Mouse (Mus musculus): ENCODE measurements around the gene Map7.

Gene Map7

GRCm38 (mm10) chr10:20185264-20185663 is 37.0 kb downstream of the Map7 start:
- no peak for DNase-seq (ENCODE audit: low spot score in 2 of 2)

DNA sequence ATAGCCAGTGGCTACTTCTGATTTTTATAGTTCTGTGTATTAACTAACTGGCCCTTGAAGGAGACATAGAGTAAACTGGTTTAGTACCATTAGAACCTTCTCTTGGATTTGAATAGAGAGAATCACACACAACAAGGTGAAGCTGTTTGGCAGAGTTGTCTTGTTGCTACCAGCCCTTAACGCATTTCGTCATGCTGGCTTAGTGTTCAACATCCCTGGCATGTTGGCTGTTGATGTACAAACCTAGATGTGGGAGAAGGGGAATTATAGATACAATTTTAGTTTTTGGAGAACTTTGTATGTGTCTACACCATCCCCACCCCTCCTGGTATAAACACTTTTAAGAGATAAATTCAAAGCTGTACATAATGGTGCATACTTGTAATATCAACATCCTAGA is 37.5 kb downstream of the Map7 start:
- no peak for DNase-seq (ENCODE audit: low spot score in 2 of 2)

DNA sequence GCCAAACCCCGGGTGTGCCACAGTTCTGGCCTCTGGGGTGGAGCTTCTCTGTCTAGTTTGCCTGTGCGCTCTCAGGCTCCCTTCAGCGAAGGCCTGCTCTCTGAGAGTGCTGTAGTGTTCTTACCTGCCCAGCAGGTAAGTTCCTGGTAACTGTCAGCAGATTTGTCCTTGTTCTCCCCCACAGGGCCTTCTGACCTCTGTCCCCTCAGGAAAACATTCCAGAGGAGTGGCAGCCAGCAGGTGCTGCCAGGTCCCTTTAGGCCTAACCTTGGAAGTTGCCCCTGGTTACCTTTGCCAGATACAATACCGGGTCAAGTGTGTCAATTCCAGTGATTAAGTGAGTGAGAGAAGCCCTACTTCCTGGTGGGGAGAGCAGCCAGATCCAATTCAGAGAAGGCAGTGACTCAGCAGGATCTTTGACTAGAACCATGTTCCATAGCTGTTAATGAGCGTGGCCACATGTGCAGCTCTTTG is 38.6 kb downstream of the Map7 start:
- DNase-seq (ENCODE audit: low spot score in 2 of 2), result no peak

GRCm38 (mm10) chr10:20190139-20190747 is 42.0 kb downstream of the Map7 start:
- DNase-seq (ENCODE audit: low spot score in 2 of 2), result no peak

DNA sequence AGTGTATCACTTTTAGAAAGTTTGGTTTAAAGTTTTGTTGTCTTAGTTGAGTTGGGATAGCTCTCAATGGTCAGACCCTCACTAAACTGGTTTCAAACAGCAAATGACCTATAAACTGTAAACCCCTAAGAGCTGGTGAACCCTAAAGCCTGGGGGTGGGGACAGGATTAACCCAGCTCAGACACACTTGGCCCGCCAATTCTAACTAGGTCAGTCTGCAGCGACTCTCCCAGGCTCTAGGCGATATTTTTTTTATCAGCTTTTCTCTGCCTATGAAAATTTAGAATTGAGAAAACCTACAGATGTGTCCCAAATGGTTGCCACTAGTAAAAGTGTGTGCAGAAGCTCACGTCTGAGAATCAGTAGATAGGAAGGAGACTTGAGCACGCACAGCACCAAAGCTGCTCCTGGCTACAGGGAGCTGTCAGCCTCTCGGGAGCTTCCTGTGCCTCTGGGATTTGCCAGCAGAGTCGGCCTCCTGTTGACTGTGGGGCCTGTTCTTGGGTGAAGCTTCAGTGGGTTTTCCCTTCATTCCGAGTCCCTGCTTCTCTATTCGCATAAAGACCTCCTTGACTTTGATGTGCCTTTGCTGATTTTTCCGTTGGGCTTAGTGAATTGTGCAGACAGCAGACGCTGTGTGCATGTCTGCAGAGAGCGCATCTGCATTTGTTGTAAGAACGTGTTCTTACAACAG is 46.7 kb downstream of the Map7 start:
- DNase-seq (ENCODE audit: low spot score in 2 of 2), result no peak

GRCm38 (mm10) chr10:20197039-20197438 is 48.8 kb downstream of the Map7 start:
- no peak for DNase-seq (ENCODE audit: low spot score in 2 of 2)

GRCm38 (mm10) chr10:20198968-20199737 is 50.9 kb downstream of the Map7 start:
- no peak for DNase-seq (ENCODE audit: low spot score in 2 of 2)

- no peak for DNase-seq (ENCODE audit: low spot score in 2 of 2)
Measured at GRCm38 (mm10) chr10:20201236-20201635, 53.0 kb downstream of the Map7 start.

GRCm38 (mm10) chr10:20202171-20202570 is 53.9 kb downstream of the Map7 start:
- no peak for DNase-seq (ENCODE audit: low spot score in 2 of 2)

DNA sequence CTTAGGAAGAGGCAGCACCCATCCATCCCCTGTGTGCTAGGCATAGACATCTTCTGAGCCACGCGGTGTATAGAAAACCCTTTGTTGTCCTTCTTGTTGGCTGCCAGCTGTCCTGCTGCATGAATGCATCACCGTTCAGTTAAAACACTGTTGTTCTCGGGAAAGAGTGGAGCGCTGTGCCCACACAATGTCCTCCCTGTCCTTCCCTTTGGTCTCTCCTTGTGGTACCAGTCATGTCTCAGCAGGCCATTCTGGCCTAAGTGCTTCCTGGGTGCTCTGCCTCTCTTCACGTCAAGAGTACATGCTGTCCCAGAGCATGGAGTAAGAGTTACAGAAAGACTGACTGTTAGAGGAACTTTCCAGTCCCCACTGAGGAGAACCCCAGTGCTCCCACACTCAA is 54.5 kb downstream of the Map7 start:
- no peak for DNase-seq (ENCODE audit: low spot score in 2 of 2)

- no peak for DNase-seq (ENCODE audit: low spot score in 2 of 2)
Measured at GRCm38 (mm10) chr10:20203502-20203901, 55.2 kb downstream of the Map7 start.

DNA sequence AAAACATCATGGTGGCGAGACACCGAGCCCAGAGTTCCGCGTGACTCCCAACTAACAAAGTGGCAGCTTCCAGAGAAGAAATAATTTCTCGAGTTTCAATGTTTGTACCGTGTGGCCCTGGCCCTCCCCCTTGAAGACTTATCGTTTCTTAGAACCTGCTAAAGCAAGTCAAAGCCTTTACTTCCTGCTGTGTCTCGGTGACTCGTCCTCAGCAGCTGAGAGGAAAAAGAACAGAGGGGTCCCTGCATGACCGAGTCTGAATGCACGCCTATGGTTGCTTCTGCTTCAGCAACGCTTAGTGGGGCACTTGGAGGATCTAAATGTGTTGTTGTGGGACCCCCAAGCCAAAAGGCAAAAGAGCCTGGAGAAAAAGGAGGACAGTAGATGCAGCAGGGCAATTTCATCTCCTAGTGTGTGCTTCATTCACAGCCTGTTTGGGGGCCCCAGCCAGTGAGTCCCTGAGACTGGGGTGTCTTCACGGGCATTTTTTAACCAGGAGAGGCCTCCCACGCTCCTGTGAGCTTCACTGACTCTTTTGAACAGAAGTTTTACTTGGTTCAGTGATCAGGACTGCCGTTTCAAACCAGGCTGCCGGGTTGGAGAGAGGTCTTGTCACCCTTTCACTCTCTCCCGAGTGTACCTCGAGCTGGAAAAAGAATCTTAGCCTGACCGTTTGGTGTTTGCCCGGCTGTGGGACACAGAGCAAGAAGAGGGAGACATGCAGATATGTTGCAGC is 56.6 kb downstream of the Map7 start:
- DNase-seq (ENCODE audit: low spot score in 2 of 2), result peak in 1 of 2 experiments; percentile 29

DNA sequence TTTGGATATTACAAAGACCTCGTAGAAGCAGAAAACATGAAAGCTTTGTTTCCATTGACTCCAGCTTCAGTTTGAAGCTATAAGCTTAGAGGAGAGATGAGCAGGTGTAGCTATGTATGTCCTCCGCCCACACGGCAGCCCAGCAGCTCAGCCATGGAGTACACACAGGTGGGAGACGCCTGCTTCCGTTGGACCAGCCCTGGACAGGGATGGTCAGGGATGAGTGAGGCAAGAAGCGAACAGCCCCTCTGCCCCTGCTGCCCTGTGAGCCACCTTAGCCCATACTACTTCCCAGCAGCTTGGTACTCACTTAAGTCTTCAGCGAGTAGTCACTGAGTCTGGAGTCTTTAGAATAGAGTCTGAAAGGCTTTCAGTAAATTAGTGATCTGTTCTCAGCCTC is 58.7 kb downstream of the Map7 start:
- no peak for DNase-seq (ENCODE audit: low spot score in 2 of 2)

DNA sequence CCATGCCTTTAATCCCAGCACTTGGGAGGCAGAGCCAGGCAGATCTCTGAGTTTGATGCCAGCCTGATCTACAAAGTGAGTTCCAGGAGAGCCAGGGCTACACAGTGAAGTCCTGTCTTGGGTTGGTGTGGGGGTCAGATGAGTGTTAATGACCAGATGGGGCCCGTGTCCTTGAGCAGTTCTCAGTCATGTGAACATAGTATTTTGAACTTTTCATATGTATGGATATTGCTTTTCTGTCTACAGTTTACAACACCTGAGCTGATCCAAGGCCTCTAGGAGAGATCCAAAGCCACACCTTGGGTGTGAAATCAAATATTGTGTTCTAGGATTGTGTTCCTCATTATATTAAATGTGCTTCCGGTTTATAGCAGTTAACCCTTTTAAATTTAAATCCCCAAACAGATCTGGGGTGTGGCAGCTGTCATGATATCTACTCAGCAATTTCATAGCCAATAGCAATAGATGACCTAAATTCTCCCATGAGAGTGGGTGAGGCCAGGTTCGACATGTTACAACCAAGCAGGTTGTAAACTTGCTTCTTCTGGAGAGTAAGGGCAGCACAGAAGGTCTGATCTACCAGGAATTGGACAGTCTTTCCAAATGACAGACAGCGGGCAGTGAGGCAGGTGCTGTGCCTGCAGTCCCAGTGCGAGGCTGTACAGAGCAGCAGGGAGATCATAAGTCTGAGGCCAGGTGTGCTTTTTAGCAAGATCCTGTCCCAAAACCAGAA is 61.5 kb downstream of the Map7 start:
- DNase-seq (ENCODE audit: low spot score in 2 of 2), result no peak

DNA sequence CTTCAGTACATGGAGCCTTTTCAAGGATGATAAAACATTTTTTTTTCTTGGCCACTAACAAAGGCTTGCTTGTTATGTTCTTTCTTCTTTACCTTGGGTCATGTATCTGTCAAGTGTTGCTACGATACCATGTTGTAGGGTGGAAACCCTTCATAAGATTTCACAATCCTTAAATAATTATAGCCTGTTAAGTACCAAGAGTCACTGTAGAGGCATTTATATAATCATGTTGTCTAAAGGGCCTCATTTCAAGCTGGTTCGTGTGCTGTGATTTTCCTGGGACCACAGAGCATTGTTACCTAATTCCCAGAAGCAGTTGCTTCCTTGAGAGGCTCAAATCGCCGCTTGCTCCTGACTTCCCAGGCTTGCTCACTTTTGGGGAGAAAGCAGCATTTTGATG is 66.1 kb downstream of the Map7 start:
- no peak for DNase-seq (ENCODE audit: low spot score in 2 of 2)

DNA sequence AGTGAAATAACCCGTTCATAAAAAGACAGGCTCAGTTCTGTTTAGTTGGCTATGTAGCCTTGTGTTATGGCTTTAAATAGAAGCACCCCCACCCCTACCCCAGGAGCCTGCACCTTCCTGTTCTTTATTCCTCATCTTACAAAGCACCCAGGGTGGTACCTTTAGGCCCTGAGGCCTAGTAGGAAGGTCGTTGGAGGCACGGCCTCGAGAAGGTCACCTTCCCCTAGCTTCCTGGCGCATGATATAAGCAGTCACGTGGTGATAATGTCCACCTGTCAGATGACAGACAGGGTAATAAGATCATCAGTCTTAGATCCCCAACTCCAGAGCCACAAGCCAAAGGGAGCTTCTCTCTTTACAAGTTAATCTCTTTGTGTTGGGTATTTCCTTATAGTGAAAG is 68.7 kb downstream of the Map7 start:
- DNase-seq (ENCODE audit: low spot score in 2 of 2), result no peak

GRCm38 (mm10) chr10:20218866-20219265 is 70.6 kb downstream of the Map7 start:
- DNase-seq (ENCODE audit: low spot score in 2 of 2), result no peak

GRCm38 (mm10) chr10:20219538-20219937 is 71.3 kb downstream of the Map7 start:
- no peak for DNase-seq (ENCODE audit: low spot score in 2 of 2)

DNA sequence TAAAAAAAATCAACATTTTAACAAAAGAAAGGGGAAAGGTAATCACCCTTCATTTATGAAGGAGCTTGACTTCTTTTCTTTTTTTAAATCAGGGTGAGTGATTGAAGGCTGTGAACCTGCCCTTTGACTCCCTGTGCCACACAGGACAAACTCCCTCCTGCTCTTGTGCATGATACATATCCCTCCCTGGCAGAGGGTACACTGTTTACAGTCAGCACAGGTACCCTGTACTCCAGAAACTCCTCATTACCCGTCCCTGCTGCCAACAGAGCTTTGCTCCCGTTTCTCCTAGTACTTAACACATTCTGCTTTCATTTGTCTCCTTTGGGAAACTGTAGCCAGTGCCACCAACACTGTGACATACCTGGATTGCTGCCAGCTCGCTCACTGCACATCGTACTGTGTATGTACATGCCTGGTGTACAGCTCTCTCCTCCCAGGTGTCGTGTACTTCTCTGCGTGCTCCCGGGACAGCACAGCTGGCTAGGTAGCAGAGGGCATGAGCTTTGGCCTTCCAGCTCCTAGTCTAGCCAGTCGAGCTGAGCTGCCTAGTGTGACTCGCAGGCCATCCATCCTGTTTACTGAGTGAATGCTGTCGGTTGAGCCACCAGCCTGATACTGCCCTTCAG is 72.3 kb downstream of the Map7 start:
- no peak for DNase-seq (ENCODE audit: low spot score in 2 of 2)

- no peak for DNase-seq (ENCODE audit: low spot score in 2 of 2)
Measured at GRCm38 (mm10) chr10:20222011-20222410, 73.7 kb downstream of the Map7 start.

- DNase-seq (ENCODE audit: low spot score in 2 of 2), result no peak
Measured at GRCm38 (mm10) chr10:20226728-20227127, 78.5 kb downstream of the Map7 start.

Data from spleen, postnatal 10 days (tissue).